Mouse (Mus musculus) MEL (cell line): ENCODE data around the gene Gas1. TPM values are rescaled to one million over a fixed set of nuclear protein-coding genes. Genes with fewer than 3 reads are reported as not detected.

Experiments
- DNase-seq: peaks from one replicate; pipeline ENCODE4 v3.0.0; 2011; ENCODE audit warnings: low read depth, low spot score
- H3K27ac ChIP-seq: 2 replicates; pipeline ENCODE4 v1.5.1; 2012; ENCODE audit warnings: low read depth, mild to moderate bottlenecking, control low read depth, low read length, moderate library complexity; ENCODE audit not compliant: control insufficient read depth
- H3K27me3 ChIP-seq, 2 experiments: fragments of 150-350 bp in 1 of 2; sonication (generic) in 1 of 2; 2 replicates each; pipeline ENCODE4 v1.6.1; 2012; ENCODE audit warnings: low read length in 2 of 2, mild to moderate bottlenecking in 2 of 2, improper control_type of control experiment in 1 of 2, moderate library complexity in 1 of 2; ENCODE audit not compliant: insufficient read depth in 2 of 2, control insufficient read depth in 1 of 2
- H3K36me3 ChIP-seq, 2 experiments: 2 replicates each; pipeline ENCODE4 v1.6.1; 2012 to 2014; ENCODE audit warnings: low read length in 2 of 2, improper control_type of control experiment in 1 of 2, inconsistent platforms in 1 of 2, mild to moderate bottlenecking in 1 of 2; ENCODE audit not compliant: insufficient read depth in 2 of 2, control insufficient read depth in 1 of 2
- H3K4me1 ChIP-seq, 2 experiments: fragments of 150-350 bp in 1 of 2; sonication (generic) in 1 of 2; 2 replicates each; pipeline ENCODE4 v1.6.1; 2012; ENCODE audit warnings: low read length in 2 of 2, improper control_type of control experiment in 1 of 2, mild to moderate bottlenecking in 1 of 2; ENCODE audit not compliant: insufficient read depth in 2 of 2, control insufficient read depth in 1 of 2
- H3K4me3 ChIP-seq, 2 experiments: fragments of 150-350 bp in 1 of 2; sonication (generic) in 1 of 2; 2 replicates each; pipeline ENCODE4 v1.5.1; 2012; ENCODE audit warnings: low read depth in 2 of 2, low read length in 2 of 2, mild to moderate bottlenecking in 2 of 2, moderate library complexity in 2 of 2, control low read depth in 1 of 2, improper control_type of control experiment in 1 of 2; ENCODE audit not compliant: control insufficient read depth in 1 of 2, insufficient read depth in 1 of 2
- H3K79me2 ChIP-seq: 2 replicates; pipeline ENCODE4 v1.6.1; 2012; ENCODE audit warnings: mild to moderate bottlenecking, low read length, moderate library complexity; ENCODE audit not compliant: control insufficient read depth, poor library complexity, insufficient read depth
- H3K9ac ChIP-seq: 2 replicates; pipeline ENCODE4 v1.6.1; 2012; ENCODE audit warnings: low read depth, mild to moderate bottlenecking, control low read depth, low read length, moderate library complexity; ENCODE audit not compliant: control insufficient read depth, poor library complexity, severe bottlenecking
- H3K9me3 ChIP-seq: fragments of 150-350 bp; sonication (generic); replicated peaks from 2 replicates; pipeline ENCODE4 v1.6.1; 2012; ENCODE audit warnings: mild to moderate bottlenecking, low read length, improper control_type of control experiment, moderate library complexity; ENCODE audit not compliant: insufficient read depth
- BHLHE40 ChIP-seq: IDR thresholded peaks from 2 replicates; pipeline ENCODE4 v1.6.1; 2012; ENCODE audit warnings: low read depth, mild to moderate bottlenecking, inconsistent platforms, low read length, improper control_type of control experiment, borderline replicate concordance
- CHD2 ChIP-seq: IDR thresholded peaks from 2 replicates; pipeline ENCODE4 v1.6.1; 2011; ENCODE audit warnings: low read length, improper control_type of control experiment
- E2F4 ChIP-seq: IDR thresholded peaks from 2 replicates; pipeline ENCODE4 v1.6.1; 2011; ENCODE audit warnings: low read depth, low read length, improper control_type of control experiment, borderline replicate concordance
- EP300 ChIP-seq, 2 experiments: IDR thresholded peaks; 2 replicates each; pipeline ENCODE4 v1.6.1; 2011; ENCODE audit warnings: improper control_type of control experiment in 2 of 2, low read length in 2 of 2, low read depth in 1 of 2, mild to moderate bottlenecking in 1 of 2
- ETS1 ChIP-seq: IDR thresholded peaks from 2 replicates; pipeline ENCODE4 v1.6.1; 2012; ENCODE audit warnings: low read depth, mild to moderate bottlenecking, inconsistent platforms, low read length, improper control_type of control experiment, moderate library complexity
- GATA1 ChIP-seq: IDR thresholded peaks from 2 replicates; pipeline ENCODE4 v1.6.1; 2011; ENCODE audit warnings: low read depth, low read length, improper control_type of control experiment
- MAX ChIP-seq: IDR thresholded peaks from 2 replicates; pipeline ENCODE4 v1.6.1; 2011; ENCODE audit warnings: low read length, improper control_type of control experiment
- MAZ ChIP-seq: IDR thresholded peaks from 2 replicates; pipeline ENCODE4 v1.6.1; 2012; ENCODE audit warnings: low read depth, mild to moderate bottlenecking, inconsistent platforms, low read length, improper control_type of control experiment
- NELFE ChIP-seq: IDR thresholded peaks from 2 replicates; pipeline ENCODE4 v1.6.1; 2011; ENCODE audit warnings: low read depth, low read length, improper control_type of control experiment
- RAD21 ChIP-seq: IDR thresholded peaks from 2 replicates; pipeline ENCODE4 v1.6.1; 2011; ENCODE audit warnings: mild to moderate bottlenecking, low read depth, low read length, improper control_type of control experiment
- SIN3A ChIP-seq: IDR thresholded peaks from 2 replicates; pipeline ENCODE4 v1.6.1; 2012; ENCODE audit warnings: low read length, improper control_type of control experiment, inconsistent platforms
- TBP ChIP-seq: IDR thresholded peaks from 2 replicates; pipeline ENCODE4 v1.8.0; 2011; ENCODE audit warnings: low read depth, low read length, improper control_type of control experiment
- TCF12 ChIP-seq: IDR thresholded peaks from 2 replicates; pipeline ENCODE4 v1.6.1; 2014; ENCODE audit warnings: low read depth, mild to moderate bottlenecking, inconsistent platforms, low read length, improper control_type of control experiment, moderate library complexity
- UBTF ChIP-seq: IDR thresholded peaks from 2 replicates; pipeline ENCODE4 v1.6.1; 2012; ENCODE audit warnings: low read depth, mild to moderate bottlenecking, inconsistent platforms, low read length, improper control_type of control experiment, moderate library complexity, borderline replicate concordance; ENCODE audit not compliant: insufficient read depth
- USF2 ChIP-seq, 2 experiments: IDR thresholded peaks; 2 replicates each; pipeline ENCODE4 v1.6.1; 2011 to 2012; ENCODE audit warnings: improper control_type of control experiment in 2 of 2, low read length in 2 of 2, borderline replicate concordance in 1 of 2, inconsistent platforms in 1 of 2, low read depth in 1 of 2, mild to moderate bottlenecking in 1 of 2; ENCODE audit not compliant: insufficient read depth in 1 of 2
- ZNF384 ChIP-seq: IDR thresholded peaks from 2 replicates; pipeline ENCODE4 v1.6.1; 2012; ENCODE audit warnings: low read depth, mild to moderate bottlenecking, inconsistent platforms, low read length, improper control_type of control experiment
- polyA plus RNA-seq, 2 experiments: library from polyadenylated mRNA; stranded (reverse) in 1 of 2; unstranded in 1 of 2; fragments of >175 nt in 1 of 2; fragments of >200 nt in 1 of 2; gene quantifications; 2 replicates each; pipeline versions ENCODE4 v1.2.1 to v1.2.4; 2012; ENCODE audit warnings: low replicate concordance in 2 of 2, low read depth in 1 of 2; ENCODE audit not compliant: insufficient read length in 2 of 2, insufficient read depth in 1 of 2, missing spikeins in 1 of 2
- total RNA-seq: library from RNA; depleted of rRNA; stranded (reverse); fragments of 300-350 nt; gene quantifications from 2 replicates; pipeline ENCODE4 v1.2.3, GENCODE M21; 2012

Gene Gas1
- total and polyA plus RNA-seq, 3 experiments: not detected

- H3K27ac ChIP-seq: no peak overlapping the region
- H3K27me3 ChIP-seq: no peaks in the 10 kb centered on the region
- no peak overlapping the region for H3K4me3 ChIP-seq
- DNase-seq: no peak
- no peak overlapping the region for H3K9ac ChIP-seq
- H3K4me1 ChIP-seq: no peaks in the 10 kb centered on the region
- H3K79me2 ChIP-seq: no peaks in the 10 kb centered on the region
- H3K36me3 ChIP-seq: no peaks in the 10 kb centered on the region
- TF ChIP-seq MAX: no peak
- TF ChIP-seq, all 39 proteins: peak for 0
- H3K9me3 ChIP-seq: no peaks in the 10 kb centered on the region
Observed at GRCm38 (mm10) chr13:60222336-60222735, 45.2 kb upstream of the Gas1 start.

GRCm38 (mm10) chr13:60213896-60214295 lies 36.7 kb upstream of the Gas1 start:
- H3K9me3 ChIP-seq: no peaks in the 10 kb centered on the region
- TF ChIP-seq ETS1 (no peak), GATA1 (no peak), E2F4 (no peak), MAZ (no peak), NELFE (no peak), BHLHE40 (no peak), RAD21 (no peak), TBP (no peak), MAX (no peak)
- no peak overlapping the region for H3K9ac ChIP-seq

GRCm38 (mm10) chr13:60207135-60207601 lies 30.0 kb upstream of the Gas1 start:
- H3K9me3 ChIP-seq: no peaks in the 10 kb centered on the region
- no peaks in the 10 kb centered on the region for H3K36me3 ChIP-seq
- no peak overlapping the region for H3K4me3 ChIP-seq

More at GRCm38 (mm10) chr13:60213896-60214295, 36.7 kb upstream of the Gas1 start:
- no peak overlapping the region for H3K27ac ChIP-seq
- no peaks in the 10 kb centered on the region for H3K27me3 ChIP-seq
- H3K36me3 ChIP-seq: no peaks in the 10 kb centered on the region
- H3K79me2 ChIP-seq: no peaks in the 10 kb centered on the region
- H3K4me3 ChIP-seq: no peak overlapping the region
- no peaks in the 10 kb centered on the region for H3K4me1 ChIP-seq
- DNase-seq: no peak

More at GRCm38 (mm10) chr13:60207135-60207601, 30.0 kb upstream of the Gas1 start:
- no peaks in the 10 kb centered on the region for H3K4me1 ChIP-seq
- H3K27ac ChIP-seq: no peak overlapping the region
- H3K9ac ChIP-seq: no peak overlapping the region
- H3K79me2 ChIP-seq: no peaks in the 10 kb centered on the region
- TF ChIP-seq USF2 (IDR thresholded peaks at IDR 0.05; ENCODE audit: borderline replicate concordance in 1 of 2, insufficient read depth in 1 of 2, low read depth in 1 of 2, low read length in 2 of 2): no peak
- TF ChIP-seq UBTF: no peak
- no peak for TF ChIP-seq CHD2
- no peak for TF ChIP-seq EP300 (IDR thresholded peaks at IDR 0.05; ENCODE audit: low read depth in 1 of 2, low read length in 2 of 2)
- TF ChIP-seq TCF12: no peak
- no peak for TF ChIP-seq MAZ
- TF ChIP-seq SIN3A: no peak
- no peak for TF ChIP-seq ZNF384
- no peak for DNase-seq
- no peaks in the 10 kb centered on the region for H3K27me3 ChIP-seq
